Mouse (Mus musculus) c-Kit-positive CD71-positive TER-119-positive erythroid progenitor cells, embryonic 14.5 days (primary cell): ENCODE data around the gene 2310057J18Rik.
A peak's percentile ranks its signal among the peaks of the same experiment; 100 is the strongest.
"Not testable (repeated sequence)": the region's sequence is repeated elsewhere in the genome, so short reads cannot be mapped to it uniquely, and the experiment has no call there.

Experiments
- DNase-seq: peaks from one replicate; pipeline ENCODE4 v3.0.0-alpha.2; 2013; ENCODE audit warnings: low spot score

The 2310057J18Rik gene

GRCm38 (mm10) chr10:28986203-28986602, at the start of gene 2310057J18Rik:
TSS of gene 2310057J18Rik (minus strand) at chr10:28986303.
- DNase-seq: no peak

GRCm38 (mm10) chr10:29029960-29030359, 43.9 kb upstream of the 2310057J18Rik start:
- DNase-seq: not testable (repeated sequence)

DNA sequence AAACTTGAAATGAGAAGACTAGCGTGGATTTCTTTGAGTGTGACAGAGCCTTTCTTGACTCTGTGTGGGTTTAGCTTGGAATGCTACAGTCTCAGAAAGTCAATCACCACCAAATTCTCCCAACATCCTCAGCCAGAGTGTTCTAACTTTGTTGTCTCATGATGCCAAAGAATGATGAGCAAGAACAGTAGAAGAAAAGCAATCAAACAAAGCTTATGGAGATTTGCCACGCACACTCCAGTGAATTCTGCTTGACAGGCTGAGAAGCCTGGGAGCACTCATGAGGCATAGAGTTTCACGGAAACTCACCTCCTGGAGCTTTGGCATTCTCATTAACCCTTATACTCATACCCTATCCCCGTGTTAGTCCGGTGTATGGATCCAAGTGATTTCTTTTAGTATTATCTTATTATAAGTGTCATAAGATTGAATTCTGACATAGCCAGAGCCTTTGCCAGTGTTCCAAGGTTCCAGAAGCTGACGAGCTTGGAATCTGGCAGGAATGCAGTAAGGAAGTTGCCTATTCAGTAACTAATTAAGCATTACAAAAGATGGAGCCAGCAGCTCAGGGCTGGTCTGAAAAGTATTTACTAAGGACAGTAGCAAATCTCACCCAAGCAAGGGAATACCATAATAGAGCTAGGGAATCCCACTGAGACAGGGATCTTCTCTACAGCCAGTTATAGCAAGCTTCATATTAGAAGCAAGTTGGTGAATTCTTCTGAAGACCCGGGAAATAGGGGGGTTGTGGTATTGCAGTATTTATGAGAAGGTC, 33.6 kb upstream of the 2310057J18Rik start:
- DNase-seq: no peak

DNA sequence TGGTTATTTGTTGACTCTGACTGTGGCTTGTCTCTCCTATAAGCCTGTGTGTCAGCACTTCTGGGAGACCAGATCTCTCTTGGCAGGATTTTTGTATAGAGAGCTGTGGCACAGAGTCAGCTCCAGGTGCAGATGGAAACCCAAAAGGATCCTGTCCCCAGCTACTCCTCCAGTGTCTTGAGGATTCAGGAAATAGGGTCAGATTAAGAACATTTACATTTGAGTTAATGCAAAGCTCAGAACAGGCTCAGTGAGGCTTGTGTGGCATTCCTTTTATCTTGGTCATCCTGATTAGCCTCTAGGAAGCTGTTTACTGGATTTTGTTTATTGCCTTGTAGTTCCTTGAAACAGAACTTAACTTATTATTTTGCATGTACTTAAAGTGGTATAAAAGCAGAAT, 11.7 kb upstream of the 2310057J18Rik start:
- no peak for DNase-seq

DNA sequence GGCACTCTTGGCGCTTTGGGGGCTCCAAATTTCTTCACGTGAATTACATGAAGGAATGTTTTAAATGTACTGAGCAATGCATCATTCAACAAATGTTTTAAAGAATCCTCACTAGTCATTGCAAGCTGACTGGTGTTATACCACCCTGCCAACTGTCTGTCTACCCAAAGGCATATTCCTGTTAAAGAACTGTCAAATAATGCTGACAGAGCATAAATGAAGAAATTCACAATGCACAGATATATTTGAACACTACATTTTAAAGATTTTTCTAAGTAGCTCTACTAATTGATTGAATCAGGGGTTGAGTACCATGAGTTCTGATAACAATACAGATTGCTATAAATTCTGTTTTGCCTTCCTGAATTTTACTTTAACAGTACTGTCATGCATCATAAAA, 2.9 kb upstream of the 2310057J18Rik start:
- no peak for DNase-seq

- DNase-seq: no peak
Measured at GRCm38 (mm10) chr10:28968189-28968588, 17.9 kb downstream of the 2310057J18Rik start.

GRCm38 (mm10) chr10:28955138-28955537, 31.0 kb downstream of the 2310057J18Rik start:
- peak; percentile 31 for DNase-seq

GRCm38 (mm10) chr10:28954515-28954914, 31.6 kb downstream of the 2310057J18Rik start:
- DNase-seq: no peak
